Mouse (Mus musculus) monocyte, adult 2 months (primary cell): ENCODE results near the gene Tsc2.

Experiments used
- DNase-seq, 2 experiments: peaks; one replicate each; pipeline ENCODE4 v3.0.0; 2022; ENCODE audit warnings: low spot score in 2 of 2, low read depth in 1 of 2

Tsc2 gene

DNA sequence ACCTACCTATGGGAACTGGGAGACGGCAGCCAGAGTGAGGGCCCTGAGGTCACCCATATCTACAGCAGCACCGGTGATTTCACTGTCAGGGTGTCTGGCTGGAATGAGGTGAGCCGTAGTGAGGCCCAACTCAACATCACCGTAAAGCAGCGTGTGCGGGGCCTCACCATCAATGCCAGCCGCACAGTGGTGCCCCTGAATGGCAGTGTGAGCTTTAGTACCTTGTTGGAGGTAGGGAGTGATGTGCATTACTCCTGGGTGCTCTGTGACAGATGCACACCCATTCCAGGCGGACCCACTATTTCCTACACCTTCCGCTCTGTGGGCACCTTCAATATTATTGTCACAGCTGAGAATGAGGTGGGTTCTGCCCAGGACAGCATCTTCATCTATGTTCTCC is 58.6 kb downstream of the Tsc2 start:
- DNase-seq: no peak

DNA sequence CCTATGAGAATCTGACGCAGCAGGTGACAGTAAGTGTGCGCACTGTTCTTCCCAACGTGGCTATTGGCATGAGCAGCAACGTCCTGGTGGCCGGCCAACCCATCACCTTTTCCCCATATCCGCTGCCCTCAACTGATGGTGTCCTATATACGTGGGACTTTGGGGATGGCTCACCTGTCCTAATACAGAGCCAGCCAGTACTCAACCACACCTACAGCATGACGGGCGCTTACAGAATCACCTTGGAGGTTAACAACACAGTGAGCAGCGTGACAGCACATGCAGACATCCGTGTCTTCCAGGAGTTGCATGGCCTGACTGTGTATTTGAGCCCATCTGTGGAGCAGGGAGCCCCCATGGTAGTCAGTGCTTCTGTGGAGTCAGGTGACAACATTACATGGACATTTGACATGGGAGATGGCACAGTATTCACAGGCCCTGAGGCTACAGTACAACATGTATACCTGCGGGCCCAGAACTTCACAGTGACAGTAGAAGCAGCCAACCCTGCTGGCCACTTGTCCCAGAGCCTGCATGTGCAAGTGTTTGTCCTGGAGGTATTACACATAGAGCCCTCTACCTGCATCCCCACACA is 59.7 kb downstream of the Tsc2 start:
- no peak for DNase-seq

DNA sequence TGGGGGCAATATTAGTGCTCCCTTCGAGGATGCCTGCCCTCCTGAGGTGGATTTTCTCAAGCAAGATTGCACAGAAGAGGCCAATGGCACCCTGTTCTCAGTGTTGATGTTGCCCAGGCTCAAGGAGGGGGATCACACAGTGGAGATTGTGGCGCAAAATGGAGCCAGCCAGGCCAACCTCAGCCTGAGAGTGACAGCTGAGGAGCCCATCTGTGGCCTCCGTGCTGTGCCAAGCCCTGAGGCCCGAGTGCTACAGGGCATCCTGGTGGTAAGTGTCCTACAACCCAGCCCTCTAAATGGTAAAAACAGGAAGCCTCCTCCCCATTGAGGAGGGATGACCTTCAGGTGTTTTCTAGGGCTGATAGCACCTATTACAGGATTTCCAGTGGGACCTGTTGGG is 62.6 kb downstream of the Tsc2 start:
- no peak for DNase-seq

DNA sequence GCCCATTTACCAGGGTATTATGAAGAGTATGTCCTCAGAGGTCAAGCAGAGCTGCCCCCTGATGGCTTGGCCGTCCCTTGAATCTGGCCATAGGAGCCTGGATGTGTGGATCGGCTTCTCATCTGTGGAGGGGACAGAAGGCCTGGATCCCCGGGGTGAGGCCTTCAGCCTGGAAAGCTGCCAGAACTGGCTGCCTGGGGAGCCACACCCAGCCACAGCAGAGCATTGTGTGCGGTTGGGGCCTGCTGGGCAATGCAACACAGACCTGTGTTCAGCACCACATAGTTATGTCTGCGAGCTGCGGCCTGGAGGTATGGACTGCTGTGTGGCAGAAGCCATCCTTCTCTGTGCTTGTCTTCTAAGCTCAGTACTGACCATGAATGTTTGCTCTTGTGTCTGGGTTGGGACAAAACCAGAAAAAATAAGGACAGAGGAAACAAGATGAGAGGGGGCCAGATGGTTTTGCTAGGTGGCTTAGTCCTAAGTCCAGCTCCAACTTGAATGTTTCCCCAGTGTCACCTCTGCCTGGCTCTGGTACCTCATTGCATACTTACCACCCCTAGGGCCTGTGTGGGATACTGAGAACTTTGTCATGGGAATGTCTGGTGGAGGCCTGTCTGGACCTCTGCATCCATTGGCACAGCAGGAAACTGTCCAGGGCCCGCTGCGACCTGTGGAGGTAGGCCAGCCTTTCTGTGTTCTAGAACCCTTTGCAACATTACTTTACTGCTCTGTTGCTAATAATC is 65.2 kb downstream of the Tsc2 start:
- no peak for DNase-seq

DNA sequence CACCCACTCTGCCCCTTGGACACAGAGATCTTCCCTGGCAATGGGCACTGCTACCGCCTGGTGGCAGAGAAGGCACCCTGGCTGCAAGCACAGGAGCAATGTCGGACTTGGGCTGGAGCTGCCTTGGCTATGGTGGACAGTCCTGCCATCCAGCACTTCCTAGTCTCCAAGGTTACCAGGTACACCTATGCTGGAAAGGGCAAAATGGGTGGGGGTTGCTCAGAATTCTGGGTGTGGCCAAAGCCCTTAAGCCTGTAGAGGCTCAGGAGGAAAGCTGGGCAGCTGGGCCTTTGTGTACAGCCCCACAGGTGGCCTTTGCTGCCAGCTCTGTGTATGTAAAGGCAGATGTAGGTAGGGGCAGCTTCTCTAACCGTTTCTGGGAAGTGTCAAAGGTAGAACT is 66.6 kb downstream of the Tsc2 start:
- no peak for DNase-seq

DNA sequence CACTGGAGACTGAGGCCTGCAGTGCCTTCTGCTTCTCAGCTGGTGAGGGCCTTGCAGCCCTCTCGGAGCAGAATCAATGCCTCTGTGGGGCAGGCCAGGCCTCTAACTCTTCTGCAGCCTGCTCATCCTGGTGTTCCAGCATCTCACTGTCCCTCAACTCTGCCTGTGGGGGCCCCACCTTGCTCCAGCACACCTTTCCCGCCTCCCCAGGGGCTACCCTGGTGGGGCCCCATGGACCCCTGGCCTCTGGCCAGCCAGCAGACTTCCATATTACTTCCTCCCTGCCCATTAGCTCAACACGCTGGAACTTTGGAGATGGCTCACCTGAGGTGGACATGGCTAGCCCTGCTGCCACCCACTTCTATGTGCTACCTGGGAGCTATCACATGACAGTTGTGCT is 67.3 kb downstream of the Tsc2 start:
- DNase-seq: no peak

DNA sequence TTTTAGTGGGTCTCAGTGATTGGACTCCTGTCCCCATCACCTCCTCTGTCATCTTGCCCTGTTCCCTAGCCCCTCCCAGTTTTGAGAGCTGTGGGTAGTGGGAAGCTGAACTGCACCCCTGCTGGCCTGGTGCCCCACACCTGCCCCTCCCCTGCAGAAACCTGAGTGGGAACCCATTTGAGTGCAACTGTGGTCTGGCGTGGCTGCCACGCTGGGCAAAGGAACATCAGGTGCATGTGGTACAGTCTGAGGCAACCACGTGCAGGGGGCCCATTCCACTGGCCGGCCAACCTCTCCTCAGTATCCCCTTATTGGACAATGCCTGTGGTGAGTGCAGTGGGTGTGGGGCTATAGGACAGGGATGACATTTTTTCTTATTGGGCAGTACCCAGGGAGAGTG is 68.0 kb downstream of the Tsc2 start:
- DNase-seq: no peak

DNA sequence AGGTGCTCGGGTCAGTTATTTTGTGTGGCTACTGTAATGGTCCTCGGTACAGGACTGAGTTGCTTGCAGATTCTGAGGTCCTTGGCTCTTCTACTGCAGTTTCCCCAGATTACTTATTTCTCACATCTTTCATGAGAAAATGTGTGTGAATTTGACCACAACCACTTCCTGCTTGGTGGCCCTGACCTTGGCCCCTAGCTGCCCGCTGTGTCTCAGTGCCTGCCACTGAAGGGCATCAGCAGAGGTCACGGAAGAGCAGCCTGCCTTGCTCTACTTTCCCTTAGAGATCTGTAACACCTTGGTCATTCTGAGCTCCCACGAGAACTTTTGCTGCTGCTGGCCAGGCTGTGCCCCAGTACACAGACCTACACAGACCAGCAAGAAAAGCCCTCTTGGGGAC is 68.8 kb downstream of the Tsc2 start:
- DNase-seq: no peak

DNA sequence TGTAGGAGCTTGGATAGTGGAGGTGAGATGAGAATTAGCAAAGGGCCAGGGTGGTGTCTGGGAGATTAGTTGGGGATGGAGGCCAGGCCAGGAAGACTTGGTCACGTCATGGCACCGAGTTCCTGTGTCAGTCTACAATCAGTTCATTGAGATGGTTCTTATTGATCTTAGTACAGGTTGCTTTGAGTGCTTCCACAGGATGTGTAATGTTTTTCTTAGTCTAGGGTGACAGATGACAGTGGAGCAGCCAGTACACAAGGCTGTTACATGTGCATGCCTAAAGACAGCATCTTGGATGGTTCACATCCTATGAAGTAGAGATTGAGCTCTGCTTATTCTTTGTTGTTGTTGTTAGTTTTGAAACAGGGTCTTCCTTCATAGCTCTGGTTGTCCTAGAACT is 70.8 kb downstream of the Tsc2 start:
- DNase-seq: no peak

DNA sequence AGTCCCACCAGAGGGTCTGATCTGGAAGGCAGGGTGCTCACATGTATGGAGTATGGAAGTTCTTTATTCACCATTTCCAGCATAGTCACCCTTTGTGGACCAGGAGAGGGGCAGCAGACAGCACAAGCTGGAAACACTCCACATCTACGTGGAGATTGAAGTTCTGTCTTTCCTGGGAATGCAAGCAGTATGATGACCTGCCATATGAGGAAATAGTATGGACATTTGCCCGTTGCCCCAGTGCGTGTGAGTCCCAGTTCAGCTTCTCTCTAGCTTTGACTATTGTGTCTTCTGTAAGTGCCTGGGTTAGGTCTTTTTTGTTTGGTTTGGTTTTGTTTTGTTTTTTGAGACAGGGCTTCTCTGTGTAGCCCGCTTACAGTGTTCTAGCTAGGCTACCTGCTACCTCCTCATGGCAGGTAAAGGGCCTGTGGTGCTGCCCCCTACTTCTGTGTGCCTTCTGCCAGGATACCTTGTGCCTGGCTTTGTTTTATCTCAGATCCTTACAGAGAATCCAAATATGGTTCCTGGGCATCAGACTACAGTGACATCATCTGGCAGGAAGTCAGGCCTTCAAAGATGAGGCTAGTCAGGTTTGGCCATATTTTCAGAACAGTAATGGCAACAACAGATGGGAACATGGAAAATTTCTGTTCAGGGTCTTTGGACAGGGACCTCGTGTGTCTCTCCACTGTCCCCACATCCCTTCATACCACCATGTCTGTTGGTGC is 72.0 kb downstream of the Tsc2 start:
- DNase-seq: no peak

DNA sequence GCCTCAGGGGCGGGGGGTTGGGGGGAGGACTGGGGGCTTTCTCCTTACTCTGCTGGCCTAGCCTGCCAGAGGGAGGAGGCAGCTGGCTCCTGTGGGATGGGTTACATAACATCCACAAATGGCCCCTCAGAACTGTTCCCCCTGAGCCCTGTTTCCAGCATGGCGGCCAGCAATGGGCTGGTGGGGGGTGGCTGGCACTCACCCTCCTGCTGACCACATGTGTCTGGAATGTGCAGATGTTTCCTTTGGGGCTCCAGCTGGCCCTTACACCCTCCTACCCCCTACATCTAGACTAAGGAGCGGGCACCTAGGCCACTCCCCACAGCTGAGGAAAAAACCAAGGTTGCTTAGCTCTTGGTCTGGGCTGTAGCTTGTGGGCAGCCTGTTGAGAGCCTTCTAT is 73.3 kb downstream of the Tsc2 start:
- no peak for DNase-seq

DNA sequence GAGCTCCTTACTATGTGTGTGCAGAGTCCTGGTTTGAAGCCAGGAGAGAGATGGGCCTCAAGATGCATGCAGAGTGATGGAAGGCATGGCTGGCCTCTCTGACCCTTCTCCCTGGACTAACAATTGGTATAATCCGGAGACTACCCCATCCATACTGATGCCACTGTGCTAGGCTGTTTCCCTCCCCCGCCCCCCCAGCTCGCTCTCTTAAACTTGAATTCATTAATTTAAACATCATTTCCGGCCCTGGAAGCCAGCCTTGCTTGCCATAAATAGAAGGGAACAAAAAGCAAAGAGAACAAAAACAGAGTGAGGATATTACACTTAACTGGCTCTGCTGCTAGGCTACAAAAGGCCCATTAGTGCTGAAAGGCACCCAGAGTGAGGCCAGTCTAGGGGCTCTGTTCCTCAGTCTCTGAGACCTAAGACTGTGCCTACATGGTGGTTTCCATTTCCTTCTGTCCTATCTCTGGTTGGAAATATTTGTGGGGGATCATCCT is 73.8 kb downstream of the Tsc2 start:
- no peak for DNase-seq

DNA sequence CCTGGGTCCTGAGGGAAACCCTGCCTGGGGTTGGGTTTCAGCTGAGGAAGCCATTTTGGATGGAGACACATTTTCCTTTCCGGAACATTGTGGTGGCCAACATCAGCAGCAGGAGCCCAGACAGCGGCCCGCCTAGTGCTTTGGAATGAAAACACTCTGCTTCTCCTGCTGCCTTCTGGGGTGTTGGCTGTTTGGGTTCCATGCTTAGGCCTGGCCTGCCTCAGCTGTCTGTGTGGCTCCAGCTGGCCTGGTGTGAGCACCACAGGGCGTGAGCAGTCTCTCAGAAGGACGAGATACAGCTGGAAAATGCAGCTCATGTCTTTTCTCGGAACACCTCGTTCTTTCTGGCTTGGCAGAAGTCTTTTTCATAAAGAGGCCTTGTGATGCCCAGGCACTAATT is 75.3 kb downstream of the Tsc2 start:
- no peak for DNase-seq

DNA sequence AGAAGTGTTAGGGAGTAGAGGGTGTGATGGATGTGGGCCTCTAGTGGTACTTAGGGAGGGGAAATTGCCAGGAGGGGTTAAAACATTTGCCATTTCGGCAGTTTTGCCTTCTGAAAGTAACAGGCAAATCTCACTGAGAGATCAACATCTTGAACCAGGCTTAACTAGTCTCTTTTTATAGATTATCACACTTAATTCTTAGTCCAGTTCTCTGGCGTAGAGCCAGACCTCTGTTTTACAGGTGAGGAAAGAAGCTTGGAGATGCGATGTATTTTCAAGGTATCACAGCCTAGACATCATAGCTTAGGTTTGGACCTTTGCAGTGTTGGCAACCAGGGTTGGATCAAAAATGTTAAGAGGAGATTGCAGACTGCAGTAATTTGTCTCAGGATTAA is 81.4 kb downstream of the Tsc2 start:
- no peak for DNase-seq

DNA sequence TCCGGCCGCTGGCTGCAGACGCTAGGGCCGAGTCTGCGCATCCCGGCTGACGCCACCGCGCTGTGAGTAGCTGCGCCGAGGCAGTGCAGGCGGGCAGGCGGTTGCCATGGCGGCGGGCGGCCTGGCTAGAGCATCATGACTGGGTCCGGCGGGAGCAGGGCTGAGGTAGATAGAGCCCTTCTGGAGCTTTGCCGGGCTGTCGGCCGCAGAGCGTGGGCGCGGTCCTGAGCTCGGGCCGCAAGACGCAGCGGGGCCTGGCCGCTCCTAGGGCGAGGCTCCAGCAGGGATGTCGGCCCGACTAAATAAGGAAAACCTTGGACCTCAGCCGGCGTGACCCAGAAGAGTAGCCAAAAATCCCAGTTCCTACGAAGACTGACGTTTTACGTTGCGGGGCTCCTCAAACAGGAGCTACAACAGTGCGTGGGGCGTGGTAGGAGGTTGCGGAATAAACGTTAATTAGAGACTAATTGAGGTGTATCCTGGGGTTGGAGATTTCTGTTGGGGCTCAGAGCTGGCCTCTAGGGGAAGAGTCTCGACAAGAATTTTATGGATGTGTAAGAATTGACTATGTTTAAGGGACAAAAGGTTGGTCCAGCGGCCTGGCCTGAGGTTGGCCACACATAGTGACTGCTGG is 81.9 kb downstream of the Tsc2 start:
- DNase-seq: peak in 1 of 2 experiments; percentile 55

DNA sequence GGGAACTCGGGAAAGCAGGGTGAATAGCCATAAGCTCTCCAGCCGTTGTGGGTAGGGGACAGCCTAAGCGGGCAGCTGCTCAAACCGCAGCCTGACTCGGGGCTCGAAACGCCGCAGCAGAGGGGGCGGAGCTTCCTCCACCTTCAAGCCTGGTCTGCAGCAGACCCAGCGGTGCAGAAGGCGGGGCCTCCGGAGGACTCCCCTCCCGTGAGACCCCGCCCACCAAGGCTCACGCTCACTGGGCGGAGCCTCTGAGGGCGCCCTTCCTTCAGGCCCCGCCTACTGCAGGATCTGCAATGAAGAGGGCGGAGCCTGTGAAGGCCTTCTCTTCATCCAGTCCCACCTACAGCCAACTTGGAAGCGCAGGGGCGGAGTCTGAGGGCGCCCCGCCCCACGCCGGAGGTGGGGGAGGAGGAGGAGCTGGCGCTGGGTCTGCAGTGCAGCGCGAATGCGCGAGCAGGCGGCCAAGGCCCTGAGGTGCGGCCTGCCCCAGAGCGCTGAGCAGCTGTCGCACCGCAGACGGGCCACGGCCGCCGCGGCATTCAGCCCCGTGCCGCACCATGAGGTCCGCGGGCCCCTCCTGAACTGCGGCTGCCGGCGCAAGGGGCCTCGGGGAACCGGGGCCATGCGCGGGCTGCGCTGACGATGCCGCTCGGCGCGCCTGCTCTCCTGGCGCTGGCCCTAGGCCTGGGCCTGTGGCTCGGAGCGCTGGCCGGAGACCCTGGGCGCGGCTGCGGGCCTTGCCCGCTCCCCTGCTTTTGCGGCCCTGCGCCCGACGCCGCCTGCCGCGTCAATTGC is 82.6 kb downstream of the Tsc2 start, which contains the start of gene Pkd1:
Pkd1 (plus strand) TSS at position 217 of the 798 bp plus-strand sequence.
- DNase-seq: peak; percentile 98 to 99

DNA sequence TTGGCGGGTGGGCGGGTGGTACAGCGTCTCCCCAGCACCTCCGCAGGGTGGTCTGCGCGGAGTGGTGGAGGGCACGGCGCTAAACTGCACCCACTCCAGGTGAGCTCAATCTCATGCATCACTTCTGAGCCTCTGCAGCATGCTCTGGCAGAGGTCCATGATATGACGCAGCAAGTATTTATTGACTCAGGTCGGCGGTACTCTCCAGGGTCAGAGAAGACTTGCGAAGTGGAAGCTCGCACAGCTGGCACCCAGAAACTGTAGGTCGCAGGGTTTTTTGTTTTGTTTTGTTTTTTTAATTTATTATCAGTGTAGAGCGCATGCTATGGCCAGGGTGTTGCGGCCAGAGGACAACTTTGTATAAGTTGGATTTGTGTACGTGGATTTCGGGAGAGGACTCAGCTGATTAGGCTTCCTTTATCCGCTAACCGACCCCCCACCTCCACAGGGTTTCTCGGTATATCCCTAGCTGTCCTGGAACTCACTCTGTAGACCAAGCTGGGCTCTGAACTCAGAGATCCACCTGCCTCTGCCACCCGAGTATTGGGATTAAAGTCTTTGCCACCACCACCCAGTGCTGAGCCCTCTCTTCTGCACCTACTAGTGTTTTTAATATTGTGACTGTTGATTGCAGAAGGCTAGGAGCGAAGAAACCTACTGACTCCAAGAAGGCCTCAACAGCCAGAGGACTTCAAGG is 83.4 kb downstream of the Tsc2 start:
- DNase-seq: peak in 1 of 2 experiments; percentile 24

DNA sequence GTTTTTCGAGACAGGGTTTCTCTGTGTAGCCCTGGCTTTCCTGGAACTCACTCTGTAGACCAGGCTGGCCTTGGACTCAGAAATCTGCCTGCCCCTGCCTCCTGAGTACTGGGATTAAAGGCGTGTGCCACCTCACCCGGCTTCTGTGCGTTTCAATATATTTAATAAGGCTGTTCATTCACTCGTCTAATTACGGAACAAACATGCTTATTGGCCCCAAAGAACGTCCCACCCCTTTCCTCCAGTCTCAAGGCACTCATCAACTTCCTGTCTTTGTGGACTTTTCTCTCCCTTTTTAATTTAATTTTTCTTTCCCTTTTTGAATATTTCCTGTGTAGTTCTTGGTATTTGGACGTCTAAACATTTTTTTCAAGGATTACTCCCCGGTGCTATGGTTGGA is 84.0 kb downstream of the Tsc2 start:
- no peak for DNase-seq

DNA sequence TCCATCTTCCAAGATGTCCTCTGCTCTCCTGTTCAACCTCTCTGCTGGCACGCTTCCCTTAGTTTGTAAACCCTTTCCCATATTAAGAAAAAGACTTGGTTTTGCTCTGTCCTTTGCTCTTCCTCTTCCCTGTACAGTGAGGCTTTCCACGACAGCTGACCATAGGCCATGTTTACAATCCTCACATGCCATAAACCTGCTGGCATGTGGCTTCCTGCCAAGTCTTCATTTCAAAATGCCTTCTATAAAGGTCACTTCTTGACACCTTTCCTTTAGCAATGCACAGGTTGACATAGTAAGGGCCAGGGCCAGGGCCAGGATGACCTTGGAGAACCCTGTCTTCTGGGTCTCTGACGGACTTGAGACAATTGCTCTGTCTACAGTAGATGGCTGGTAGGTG is 86.2 kb downstream of the Tsc2 start:
- DNase-seq: no peak
